Mouse (Mus musculus) layer of hippocampus, adult 2 months (tissue): ENCODE results near the gene Best3. TPM values are rescaled to one million over a fixed set of nuclear protein-coding genes. Genes with fewer than 3 reads are reported as not detected.

ENCODE experiments used
- DNase-seq, 2 experiments: peaks; one replicate each; pipeline ENCODE4 v3.0.0; 2022; ENCODE audit warnings: low spot score in 2 of 2
- H3K27ac ChIP-seq: fragments of 200-600 bp; 2 replicates; pipeline ENCODE4 v1.8.1; 2022
- H3K4me3 ChIP-seq: fragments of 200-600 bp; 2 replicates; pipeline ENCODE4 v1.8.1; 2022; ENCODE audit warnings: mild to moderate bottlenecking
- CTCF ChIP-seq: fragments of 200-600 bp; conservative IDR thresholded peaks from 2 replicates; pipeline ENCODE4 v1.8.1; 2022; ENCODE audit warnings: antibody characterized with exemption, mild to moderate bottlenecking, moderate library complexity
- total RNA-seq, 2 experiments: library from RNA; stranded (reverse); gene quantifications; 2 replicates each; pipeline ENCODE4 v1.2.3; 2021

Gene Best3
- total RNA-seq, 2 experiments from 2014 or later = 2.1 to 2.4 TPM

DNA sequence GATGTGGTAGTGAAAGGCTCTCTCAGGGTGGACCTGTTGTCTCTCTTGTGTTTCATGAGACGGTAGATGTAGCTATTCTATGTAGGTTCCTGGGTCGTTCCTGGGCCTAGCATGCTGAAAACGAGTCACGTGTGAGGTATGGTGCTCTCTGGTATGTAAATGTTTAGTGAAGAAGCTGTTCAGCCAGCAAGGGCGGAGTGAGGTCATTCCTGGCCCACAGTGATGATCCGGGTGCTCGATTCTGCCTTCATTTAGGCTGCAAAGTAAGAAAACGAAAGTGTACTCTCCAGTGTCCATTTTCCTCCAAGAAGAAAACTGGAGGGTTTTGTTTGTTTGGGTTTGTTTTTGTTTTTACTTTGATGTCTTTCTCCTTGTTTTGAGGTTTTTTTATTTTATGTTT, 7.9 kb downstream of the Best3 start:
- Histone ChIP-seq H3K27ac (no peak overlapping the region), H3K4me3 (no peak overlapping the region)
- no peak for TF ChIP-seq CTCF
- DNase-seq = no peak

DNA sequence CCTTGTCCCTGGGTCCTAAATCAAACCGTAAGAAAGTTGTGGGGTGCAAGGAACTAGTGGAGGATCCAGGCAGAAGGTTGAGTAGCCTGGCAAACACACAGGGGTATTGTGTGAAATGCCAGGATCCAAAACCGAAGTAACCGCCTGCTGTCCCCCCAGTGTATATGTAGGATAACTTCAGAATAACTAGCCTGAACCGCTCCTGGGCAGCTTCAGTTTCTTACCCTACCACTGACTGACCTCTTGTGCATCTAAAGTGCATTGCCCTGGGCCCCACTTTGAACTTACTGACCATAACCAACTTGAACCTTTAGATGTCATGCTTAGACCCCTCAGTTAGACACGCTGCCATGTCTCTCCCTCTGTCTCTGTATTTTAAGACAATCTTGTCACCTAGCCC, 9.0 kb downstream of the Best3 start:
- no peak for TF ChIP-seq CTCF
- no peak for DNase-seq
- no peak overlapping the region for H3K4me3 ChIP-seq
- H3K27ac ChIP-seq = no peak overlapping the region

GRCm38 (mm10) chr10:116995584-116996235, 9.6 kb downstream of the Best3 start:
- Histone ChIP-seq H3K4me3 (no peak overlapping the region), H3K27ac (no peak overlapping the region)
- no peak for DNase-seq
- no peak for TF ChIP-seq CTCF

DNA sequence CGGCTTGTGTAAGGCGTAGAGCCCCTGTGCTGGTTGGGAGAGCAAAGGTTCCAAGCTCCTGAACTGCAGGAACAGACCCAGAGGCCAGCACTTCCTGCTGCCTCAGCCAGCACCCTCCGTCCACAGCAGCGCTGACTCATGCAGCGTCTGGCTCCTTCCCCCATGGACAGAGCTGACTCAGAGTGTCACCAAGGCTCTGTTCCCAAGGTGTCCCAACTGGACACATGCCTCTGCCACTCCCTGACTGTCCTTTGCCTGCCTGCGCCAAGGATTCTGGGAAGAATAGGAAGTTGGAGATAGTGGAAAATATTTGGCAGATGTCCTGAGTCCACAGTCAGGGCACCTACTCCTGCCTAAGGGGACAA, 10.1 kb downstream of the Best3 start:
- no peak overlapping the region for H3K27ac ChIP-seq
- no peak for TF ChIP-seq CTCF
- no peak for DNase-seq
- no peak overlapping the region for H3K4me3 ChIP-seq

- no peak for DNase-seq
- no peak overlapping the region for H3K27ac ChIP-seq
- TF ChIP-seq CTCF = no peak
- H3K4me3 ChIP-seq = no peak overlapping the region
These were observed 12.8 kb downstream of the Best3 start for GRCm38 (mm10) chr10:116998716-116999455.

DNA sequence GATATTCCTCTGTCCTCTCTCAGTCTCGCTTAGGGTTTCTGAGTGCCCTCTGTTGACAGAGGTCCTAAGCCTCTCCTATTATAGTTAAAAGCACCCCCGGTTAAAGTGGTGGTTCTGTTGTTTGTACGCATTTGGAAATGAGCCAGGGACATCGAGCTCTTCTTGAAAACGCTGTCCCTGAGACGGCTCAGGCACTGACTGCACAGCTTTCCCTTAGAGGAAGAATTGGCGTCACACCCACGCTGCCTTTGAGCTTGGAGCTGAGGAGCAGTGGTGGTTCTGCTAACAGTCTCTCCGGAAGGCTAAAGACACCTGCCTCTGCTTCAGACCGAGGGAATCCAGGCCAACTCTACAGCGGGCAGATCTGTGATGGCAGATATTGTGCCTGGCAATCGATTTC, 14.9 kb downstream of the Best3 start:
- Histone ChIP-seq H3K27ac (no peak overlapping the region), H3K4me3 (no peak overlapping the region)
- DNase-seq = no peak
- TF ChIP-seq CTCF = no peak

DNA sequence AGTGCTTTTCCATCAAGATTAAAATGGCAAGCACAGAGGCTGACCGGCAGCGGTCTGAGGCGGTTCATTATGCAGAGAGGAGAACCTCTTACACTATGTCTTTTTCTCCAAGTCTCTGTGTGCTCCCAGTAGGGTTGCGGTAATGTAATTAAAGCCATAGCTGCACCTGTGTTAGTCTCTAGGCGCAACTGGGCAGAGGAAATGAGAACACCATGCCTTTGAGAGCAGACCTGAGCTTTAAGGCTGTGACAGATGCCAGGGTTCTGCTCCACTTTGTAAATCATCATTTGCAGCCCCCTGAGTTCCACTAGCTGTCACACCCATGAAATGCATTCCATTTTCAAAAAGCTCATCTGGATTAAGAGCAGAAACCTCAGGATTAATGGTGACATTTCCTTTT, 18.6 kb downstream of the Best3 start:
- no peak for TF ChIP-seq CTCF
- H3K27ac ChIP-seq = no peak overlapping the region
- no peak for DNase-seq
- no peak overlapping the region for H3K4me3 ChIP-seq

GRCm38 (mm10) chr10:117005707-117006464, 19.8 kb downstream of the Best3 start:
- H3K4me3 ChIP-seq = no peak overlapping the region
- TF ChIP-seq CTCF = no peak
- DNase-seq = no peak
- no peak overlapping the region; the same call in none of the 2 replicates for H3K27ac ChIP-seq

GRCm38 (mm10) chr10:117009691-117010090, 23.6 kb downstream of the Best3 start:
- Histone ChIP-seq H3K27ac (no peak overlapping the region), H3K4me3 (no peak overlapping the region)
- no peak for DNase-seq
- TF ChIP-seq CTCF = no peak

- no peak overlapping the region for H3K4me3 ChIP-seq
- DNase-seq = no peak
- no peak for TF ChIP-seq CTCF
- no peak overlapping the region for H3K27ac ChIP-seq
These were observed 24.9 kb downstream of the Best3 start for GRCm38 (mm10) chr10:117011047-117011446.

- TF ChIP-seq CTCF = peak; percentile 19; the same call in 1 of the 2 replicates
- Histone ChIP-seq H3K4me3 (no peak overlapping the region), H3K27ac (peak overlapping the region; percentile 79)
- peak; percentile 20 to 42 for DNase-seq
These were observed 27.7 kb downstream of the Best3 start for GRCm38 (mm10) chr10:117013689-117014390.

- H3K27ac ChIP-seq = peak overlapping the region; percentile 79; the same call in 1 of the 2 replicates
- no peak for TF ChIP-seq CTCF
- DNase-seq = no peak
These were observed 28.5 kb downstream of the Best3 start for GRCm38 (mm10) chr10:117014565-117014964.

More at GRCm38 (mm10) chr10:117014565-117014964, 28.5 kb downstream of the Best3 start:
- H3K4me3 ChIP-seq = no peak overlapping the region
